Mouse (Mus musculus): Measurements from ENCODE around the gene Tox3. TPM values are rescaled to one million over a fixed set of nuclear protein-coding genes. Genes with fewer than 3 reads are reported as not detected.

Gene Tox3
- total and polyA plus RNA-seq, 3 experiments: 2.9 to 3.8 (median 3.5) TPM

DNA sequence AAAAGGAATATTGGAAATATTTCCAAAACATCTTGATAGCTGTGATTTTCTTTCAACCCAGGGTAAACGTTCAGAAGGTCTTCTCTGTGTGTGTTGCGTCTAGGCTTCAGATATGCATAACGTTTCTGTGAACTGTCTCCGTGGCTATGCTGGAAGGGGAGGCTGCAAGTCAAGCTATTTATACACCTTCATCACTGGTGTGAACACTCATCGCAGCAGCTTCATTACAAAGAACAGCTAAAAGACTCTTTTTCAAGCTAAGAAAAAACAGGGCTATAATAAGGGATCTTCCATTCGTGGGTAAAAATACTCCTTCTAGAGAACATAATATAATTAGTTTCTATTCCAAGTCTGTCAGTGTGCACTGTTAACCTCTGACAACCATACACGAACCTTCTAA lies 33.8 kb downstream of the Tox3 start:
- Histone ChIP-seq H3K4me3 (no peak overlapping the region), H3K79me2 (replicated peaks; ENCODE audit: control insufficient read depth, insufficient read depth, low read length) (no peaks in the 10 kb centered on the region; the same call in 1 of the 2 replicates), H3K4me1 (ENCODE audit: control insufficient read depth, insufficient read depth, low read length) (no peaks in the 10 kb centered on the region), H3K9ac (ENCODE audit: low read depth, low read length) (no peak overlapping the region), H3K27ac (no peak overlapping the region), H3K27me3 (ENCODE audit: control insufficient read depth, insufficient read depth, low read length) (no peaks in the 10 kb centered on the region), H3K36me3 (ENCODE audit: control insufficient read depth, insufficient read depth, low read length) (no peaks in the 10 kb centered on the region)
- DNase-seq: no peak
- intact Hi-C loops (cut with DNase I): no loop called here
- no peak for TF ChIP-seq EP300 (IDR thresholded peaks at IDR 0.05; ENCODE audit: insufficient read depth, low read depth, low read length)
- no peak for TF ChIP-seq CTCF (IDR thresholded peaks at IDR 0.05)
- TF ChIP-seq POLR2A (IDR thresholded peaks at IDR 0.05; ENCODE audit: insufficient read depth, low read depth, low read length): no peak
- 62% methylated on average over 7 of the region's 7 CpGs for WGBS

DNA sequence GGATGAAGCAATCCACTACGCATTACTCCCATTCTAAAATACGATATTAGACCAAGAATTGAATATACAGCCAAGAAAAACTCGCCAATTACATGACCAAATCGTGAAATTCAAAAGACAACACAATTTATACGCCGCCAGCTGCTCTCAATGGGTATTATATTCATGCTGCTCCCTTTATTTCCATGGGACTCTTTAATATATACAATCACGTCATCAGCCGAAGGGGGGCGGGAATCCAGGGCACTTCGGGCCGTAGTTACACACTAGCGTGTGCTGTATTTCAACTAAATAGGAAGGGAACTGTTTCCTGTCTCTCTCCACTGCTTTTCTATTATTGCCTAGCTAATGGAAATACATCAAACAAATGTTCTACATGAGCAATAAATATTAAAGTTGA lies 45.2 kb downstream of the Tox3 start:
- no peak overlapping the region for H3K4me3 ChIP-seq
- H3K4me1 ChIP-seq (ENCODE audit: control insufficient read depth, insufficient read depth, low read length): no peaks in the 10 kb centered on the region
- H3K27ac ChIP-seq: no peak overlapping the region
- 69% methylated on average over 12 of the region's 12 CpGs for WGBS
- no peak overlapping the region for H3K9ac ChIP-seq (ENCODE audit: low read depth, low read length)
- H3K79me2 ChIP-seq (replicated peaks; ENCODE audit: control insufficient read depth, insufficient read depth, low read length): no peaks in the 10 kb centered on the region
- H3K36me3 ChIP-seq (ENCODE audit: control insufficient read depth, insufficient read depth, low read length): peaks cover 2% of the 10 kb centered on the region; the same call in 1 of the 2 replicates
- TF ChIP-seq CTCF (IDR thresholded peaks at IDR 0.05) (no peak), POLR2A (IDR thresholded peaks at IDR 0.05; ENCODE audit: insufficient read depth, low read depth, low read length) (no peak), EP300 (IDR thresholded peaks at IDR 0.05; ENCODE audit: insufficient read depth, low read depth, low read length) (no peak)
- DNase-seq: no peak
- intact Hi-C loops (cut with DNase I): no loop called here
- H3K27me3 ChIP-seq (ENCODE audit: control insufficient read depth, insufficient read depth, low read length): no peaks in the 10 kb centered on the region

DNA sequence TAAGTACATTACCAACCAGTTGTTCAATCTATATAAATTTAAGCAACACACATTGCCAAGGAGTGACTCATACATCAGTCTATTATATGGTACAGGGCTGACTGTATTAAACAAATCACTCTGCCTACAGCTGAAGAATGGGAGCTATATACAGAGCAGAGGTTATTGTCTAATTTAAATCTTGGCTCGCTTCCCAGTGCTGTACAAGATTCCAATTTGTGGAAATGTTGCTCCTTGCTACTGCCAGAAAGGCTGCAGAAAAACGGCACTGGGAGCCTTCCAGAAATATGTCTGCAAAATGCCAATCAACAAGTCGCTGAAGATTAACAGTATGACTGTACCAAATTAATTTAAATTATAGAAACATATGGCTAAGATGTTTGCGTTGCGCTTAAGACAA lies 45.9 kb downstream of the Tox3 start:
- H3K9ac ChIP-seq (ENCODE audit: low read depth, low read length): no peak overlapping the region
- TF ChIP-seq EP300 (IDR thresholded peaks at IDR 0.05; ENCODE audit: insufficient read depth, low read depth, low read length): no peak
- no peak for TF ChIP-seq POLR2A (IDR thresholded peaks at IDR 0.05; ENCODE audit: insufficient read depth, low read depth, low read length)
- TF ChIP-seq CTCF (IDR thresholded peaks at IDR 0.05): no peak
- H3K36me3 ChIP-seq (ENCODE audit: control insufficient read depth, insufficient read depth, low read length): peaks cover 2% of the 10 kb centered on the region; the same call in 1 of the 2 replicates
- 21% methylated on average over 5 of the region's 5 CpGs for WGBS
- intact Hi-C loops (cut with DNase I): no loop called here
- no peak overlapping the region for H3K27ac ChIP-seq
- H3K4me1 ChIP-seq (ENCODE audit: control insufficient read depth, insufficient read depth, low read length): no peaks in the 10 kb centered on the region
- no peaks in the 10 kb centered on the region for H3K79me2 ChIP-seq (replicated peaks; ENCODE audit: control insufficient read depth, insufficient read depth, low read length)
- no peak for DNase-seq
- no peak overlapping the region for H3K4me3 ChIP-seq
- H3K27me3 ChIP-seq (ENCODE audit: control insufficient read depth, insufficient read depth, low read length): no peaks in the 10 kb centered on the region

DNA sequence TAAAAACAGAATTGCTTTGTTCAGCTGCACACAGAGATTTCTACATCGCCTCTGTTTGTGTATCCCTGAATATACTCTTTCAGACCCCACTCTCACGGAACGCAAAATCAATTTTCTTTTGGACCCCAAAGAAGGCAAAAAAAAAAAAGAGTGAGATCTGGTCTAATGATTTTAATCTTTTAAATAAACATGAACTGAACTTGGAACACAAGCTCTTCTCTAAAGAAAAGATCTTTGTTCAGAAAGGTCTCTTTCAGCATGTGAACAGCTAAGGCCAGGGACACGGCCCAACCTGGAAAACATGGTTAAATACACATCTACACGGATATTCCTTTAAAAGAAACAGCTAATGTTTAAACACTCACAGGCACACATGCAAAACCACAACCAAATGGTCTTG lies 46.6 kb downstream of the Tox3 start:
- intact Hi-C loops (cut with DNase I): no loop called here
- DNase-seq: no peak
- peaks cover 2% of the 10 kb centered on the region; the same call in 1 of the 2 replicates for H3K36me3 ChIP-seq (ENCODE audit: control insufficient read depth, insufficient read depth, low read length)
- WGBS: 78% methylated on average over 5 of the region's 5 CpGs
- H3K27me3 ChIP-seq (ENCODE audit: control insufficient read depth, insufficient read depth, low read length): no peaks in the 10 kb centered on the region
- no peak overlapping the region for H3K9ac ChIP-seq (ENCODE audit: low read depth, low read length)
- H3K4me1 ChIP-seq (ENCODE audit: control insufficient read depth, insufficient read depth, low read length): no peaks in the 10 kb centered on the region
- H3K79me2 ChIP-seq (replicated peaks; ENCODE audit: control insufficient read depth, insufficient read depth, low read length): no peaks in the 10 kb centered on the region
- TF ChIP-seq EP300 (IDR thresholded peaks at IDR 0.05; ENCODE audit: insufficient read depth, low read depth, low read length) (no peak), CTCF (IDR thresholded peaks at IDR 0.05) (no peak), POLR2A (IDR thresholded peaks at IDR 0.05; ENCODE audit: insufficient read depth, low read depth, low read length) (no peak)
- H3K27ac ChIP-seq: no peak overlapping the region
- no peak overlapping the region for H3K4me3 ChIP-seq

DNA sequence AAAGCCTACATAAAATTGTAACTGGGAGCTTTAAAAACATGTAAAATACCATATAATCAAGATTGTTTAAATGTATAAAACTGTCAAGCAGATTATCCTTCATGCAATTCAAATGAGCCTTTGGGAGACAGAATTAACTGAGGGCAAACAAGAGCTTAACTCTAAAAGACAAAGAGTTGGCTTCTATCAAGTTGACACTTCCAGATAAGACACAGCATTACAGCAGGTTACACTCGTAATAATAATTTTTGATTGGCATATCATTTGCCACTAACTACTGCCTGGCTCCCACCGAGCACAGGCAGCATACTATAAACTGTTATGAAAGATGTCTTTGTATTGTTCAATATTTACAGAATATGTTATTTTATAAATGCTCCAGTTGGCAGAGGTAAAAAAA lies 47.2 kb downstream of the Tox3 start:
- H3K79me2 ChIP-seq (replicated peaks; ENCODE audit: control insufficient read depth, insufficient read depth, low read length): no peaks in the 10 kb centered on the region
- H3K4me1 ChIP-seq (ENCODE audit: control insufficient read depth, insufficient read depth, low read length): no peaks in the 10 kb centered on the region
- intact Hi-C loops (cut with DNase I): no loop called here
- H3K36me3 ChIP-seq (ENCODE audit: control insufficient read depth, insufficient read depth, low read length): peaks cover 2% of the 10 kb centered on the region; the same call in 1 of the 2 replicates
- no peak overlapping the region for H3K4me3 ChIP-seq
- WGBS: 47% methylated on average over 2 of the region's 2 CpGs
- TF ChIP-seq CTCF (IDR thresholded peaks at IDR 0.05) (no peak), POLR2A (IDR thresholded peaks at IDR 0.05; ENCODE audit: insufficient read depth, low read depth, low read length) (no peak), EP300 (IDR thresholded peaks at IDR 0.05; ENCODE audit: insufficient read depth, low read depth, low read length) (no peak)
- no peak overlapping the region for H3K27ac ChIP-seq
- no peak for DNase-seq
- H3K27me3 ChIP-seq (ENCODE audit: control insufficient read depth, insufficient read depth, low read length): no peaks in the 10 kb centered on the region
- no peak overlapping the region for H3K9ac ChIP-seq (ENCODE audit: low read depth, low read length)

DNA sequence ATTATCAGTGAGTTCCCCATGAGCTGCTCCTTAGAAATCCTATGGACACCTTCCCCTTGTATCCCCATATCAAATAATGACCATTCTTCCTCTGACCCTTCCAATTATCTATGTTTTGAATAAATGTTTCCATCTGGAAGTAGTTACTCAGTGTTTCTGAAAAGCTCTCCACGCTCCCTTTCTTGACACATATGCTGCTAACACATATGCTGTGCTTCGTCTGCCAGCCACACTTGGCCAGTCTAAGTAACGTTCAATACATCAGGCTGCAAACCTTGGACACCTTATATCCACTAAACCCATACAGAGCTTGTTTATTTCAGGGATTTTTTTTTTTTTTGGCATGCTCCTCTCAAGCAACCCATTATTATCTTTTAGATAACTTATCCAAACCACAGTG lies 54.1 kb downstream of the Tox3 start:
- no peaks in the 10 kb centered on the region for H3K4me1 ChIP-seq (ENCODE audit: control insufficient read depth, insufficient read depth, low read length)
- H3K36me3 ChIP-seq (ENCODE audit: control insufficient read depth, insufficient read depth, low read length): no peaks in the 10 kb centered on the region
- DNase-seq: no peak
- H3K79me2 ChIP-seq (replicated peaks; ENCODE audit: control insufficient read depth, insufficient read depth, low read length): no peaks in the 10 kb centered on the region
- 58% methylated on average over 3 of the region's 3 CpGs for WGBS
- no peak overlapping the region for H3K9ac ChIP-seq (ENCODE audit: low read depth, low read length)
- no peaks in the 10 kb centered on the region for H3K27me3 ChIP-seq (ENCODE audit: control insufficient read depth, insufficient read depth, low read length)
- H3K4me3 ChIP-seq: no peak overlapping the region
- intact Hi-C loops (cut with DNase I): no loop called here
- no peak for TF ChIP-seq CTCF (IDR thresholded peaks at IDR 0.05)
- TF ChIP-seq EP300 (IDR thresholded peaks at IDR 0.05; ENCODE audit: insufficient read depth, low read depth, low read length): no peak
- TF ChIP-seq POLR2A (IDR thresholded peaks at IDR 0.05; ENCODE audit: insufficient read depth, low read depth, low read length): no peak
- no peak overlapping the region for H3K27ac ChIP-seq

Measured in heart, adult 2 months (tissue).